30 mouse cellular contexts compared by ENCODE assay signal in genomic region chr10:59590606-59591005, GRCm38 (mm10). TPM values are rescaled to one million over a fixed set of nuclear protein-coding genes. Genes with fewer than 3 reads are reported as not detected.
DNase-seq lines count a peak whose midpoint lies in the region; ATAC-seq and TF ChIP-seq lines count a peak whose summit lies in the region.
"Had no signal": no experiment of that assay in that cellular context is flagged by ENCODE, and none has a peak within 500 bp of the region (broad histone marks: within the 10 kb centered on the region; RNA-seq: fewer than 3 reads in every experiment).

No protein-coding gene starts in this region.

- H3K4me2 ChIP-seq in intestine, embryonic 15.5 days (replicated peaks), result no peak overlapping the region
- H3K4me2 ChIP-seq: hindbrain, embryonic 12.5 days; hindbrain, embryonic 15.5 days had no signal

- no peak overlapping the region for H3K4me3 ChIP-seq in left cerebral cortex, adult 2 months
- H3K4me3 ChIP-seq in intestine, embryonic 15.5 days (replicated peaks), result no peak overlapping the region
- H3K4me3 ChIP-seq: hindbrain, embryonic 12.5 days; hindbrain, embryonic 15.5 days had no signal

- 94% methylated on average over 9 of the region's 9 CpGs for WGBS in intestine, embryonic 15.5 days

- no peaks in the 10 kb centered on the region for H3K9me3 ChIP-seq in intestine, embryonic 15.5 days
- H3K9me3 ChIP-seq: hindbrain, embryonic 12.5 days; hindbrain, embryonic 15.5 days had no signal

- intact Hi-C loops in left cerebral cortex, adult 2 months (cut with DNase I), result loop anchor here (5.0 kb wide), 1 partner anchor 83 kb away; no protein-coding TSS in a partner anchor

- peak overlapping the region; percentile 63 for H3K27ac ChIP-seq in left cerebral cortex, adult 2 months
- H3K27ac ChIP-seq in intestine, embryonic 15.5 days, result no peak overlapping the region
- H3K27ac ChIP-seq: hindbrain, embryonic 12.5 days; hindbrain, embryonic 15.5 days had no signal

- 0 out of 2 replicates have a peak, but pooled peaks cover 3% of the 10 kb centered on the region for H3K36me3 ChIP-seq in intestine, embryonic 15.5 days
- H3K36me3 ChIP-seq: hindbrain, embryonic 12.5 days; hindbrain, embryonic 15.5 days had no signal

- no peak overlapping the region for H3K9ac ChIP-seq in intestine, embryonic 15.5 days
- H3K9ac ChIP-seq: forebrain, postnatal 0 days; hindbrain, embryonic 12.5 days; hindbrain, embryonic 15.5 days had no signal

- peak; percentile 44 for DNase-seq in heart, adult 11 months
- no peak for DNase-seq in heart, adult 18-20 months
- DNase-seq in left cerebral cortex, adult 2 months (ENCODE audit: extremely low spot score in 1 of 2, low spot score in 2 of 2), result no peak
- DNase-seq in left cerebral cortex, adult 11 months (ENCODE audit: low spot score), result no peak
- DNase-seq in right cerebral cortex, adult 2 months (ENCODE audit: low spot score in 2 of 2), result peak; percentile 34 to 39
- DNase-seq in right cerebral cortex, postnatal 14 days, result no peak
- DNase-seq in telencephalon, adult 2 months (ENCODE audit: low read depth, low spot score), result peak; percentile 79
- DNase-seq: adrenal gland, adult 8-10 months; adrenal gland, postnatal 25 days; cerebellum, adult 18-20 months; cerebellum, adult 9-10 months; cerebellum, postnatal 14 days; forebrain, postnatal 0 days; gastrocnemius, postnatal 25 days had no signal

- H3K27me3 ChIP-seq in intestine, embryonic 15.5 days (replicated peaks), result no peaks in the 10 kb centered on the region
- H3K27me3 ChIP-seq: hindbrain, embryonic 12.5 days; hindbrain, embryonic 15.5 days had no signal

- no peak for TF ChIP-seq CTCF in left cerebral cortex, adult 2 months (IDR thresholded peaks at IDR 0.05)

- no peaks in the 10 kb centered on the region for H3K4me1 ChIP-seq in intestine, embryonic 15.5 days (replicated peaks)
- H3K4me1 ChIP-seq: hindbrain, embryonic 12.5 days; hindbrain, embryonic 15.5 days had no signal

- ATAC-seq in intestine, embryonic 15.5 days, result no peak
- ATAC-seq: forebrain, embryonic 14.5 days; forebrain, postnatal 0 days had no signal

RNA-seq across cellular contexts. Expression of gene Gm10322, which starts 25.3 kb away (rescaled TPM):
- not detected for total RNA-seq in heart, adult 18-20 months (2021)
- not detected for total RNA-seq in left cerebral cortex, adult 2 months (2021)
- polyA plus RNA-seq in intestine, embryonic 15.5 days (2015; fragmentation: Nextera tagmentation; extraction: Ambion mirVana), result not detected in 2 replicates
- total RNA-seq: adrenal gland, adult 8-10 months; adrenal gland, postnatal 25 days; forebrain, postnatal 0 days; gastrocnemius, adult 8-10 months; gastrocnemius, postnatal 25 days; heart, adult 8-10 months; heart, postnatal 25 days; hematopoietic stem cell, adult 5-6 weeks had no signal
- polyA plus RNA-seq: CD4-positive, CD25-positive, alpha-beta regulatory T cell, adult 4 months; embryonic facial prominence, embryonic 11.5 days; embryonic facial prominence, embryonic 14.5 days; forebrain, embryonic 11.5 days; forebrain, embryonic 14.5 days; forebrain, postnatal 0 days; gonadal fat pad, adult 2 months; heart, embryonic 11.5 days; heart, embryonic 14.5 days; heart, postnatal 0 days; hindbrain, embryonic 12.5 days; hindbrain, embryonic 15.5 days had no signal

RNA-seq across cellular contexts. Expression of gene Mcu, which starts 25.9 kb away (rescaled TPM):
- total RNA-seq in heart, adult 18-20 months (2021), result 10 to 100 TPM; 21.3 to 22.6 TPM
- total RNA-seq in left cerebral cortex, adult 2 months (2021), result 10 to 100 TPM; 33.9 to 37.1 TPM
- 66.4 and 72.6 TPM in 2 replicates for polyA plus RNA-seq in intestine, embryonic 15.5 days (2015; fragmentation: Nextera tagmentation; extraction: Ambion mirVana)

Comparison
In these comparisons a context has a peak if more than half of its experiments do, and no peak if none do; other contexts are left out.
1. DNase-seq: peak in heart, adult 11 months (single experiment), right cerebral cortex, adult 2 months (2 of 2) and telencephalon, adult 2 months (single experiment); none in heart, adult 18-20 months (0 of 2), left cerebral cortex, adult 2 months (0 of 2), left cerebral cortex, adult 11 months (single experiment) and right cerebral cortex, postnatal 14 days (single experiment).